ENCODE assay signal across 15 mouse cellular contexts in genomic region chrX:160905913-160906312, GRCm38 (mm10). TPM values are rescaled to one million over a fixed set of nuclear protein-coding genes. Genes with fewer than 3 reads are reported as not detected.
"Had no signal": no experiment of that assay in that cellular context is flagged by ENCODE, and none has a peak within 500 bp of the region (broad histone marks: within the 10 kb centered on the region; RNA-seq: fewer than 3 reads in every experiment).

No protein-coding gene starts in this region.

- H3K4me3 ChIP-seq: liver, embryonic 12.5 days; liver, embryonic 15.5 days; midbrain, embryonic 13.5 days; midbrain, embryonic 15.5 days; neural tube, embryonic 12.5 days had no signal

- H3K4me2 ChIP-seq: lung, embryonic 14.5 days; midbrain, embryonic 11.5 days; midbrain, embryonic 13.5 days; midbrain, embryonic 15.5 days; neural tube, embryonic 12.5 days had no signal

- H3K27me3 ChIP-seq: liver, embryonic 15.5 days had no signal

- ATAC-seq: midbrain, embryonic 13.5 days; midbrain, embryonic 15.5 days had no signal

- DNase-seq: lung, adult 18-20 months; lung, embryonic 14.5 days; lung, postnatal 10 days; lung, postnatal 4 days; right cerebral cortex, postnatal 14 days; thymus, adult 2 months; thymus, postnatal 25 days; thymus, postnatal 4 days had no signal

- H3K4me1 ChIP-seq: midbrain, embryonic 13.5 days; midbrain, embryonic 15.5 days; neural tube, embryonic 12.5 days had no signal

- H3K9ac ChIP-seq: liver, embryonic 12.5 days; liver, embryonic 15.5 days; lung, embryonic 14.5 days; midbrain, embryonic 13.5 days; midbrain, embryonic 15.5 days; neural tube, embryonic 12.5 days had no signal

- H3K9me3 ChIP-seq: liver, embryonic 12.5 days; liver, embryonic 15.5 days; midbrain, embryonic 13.5 days; midbrain, embryonic 15.5 days; neural tube, embryonic 12.5 days had no signal

- H3K27ac ChIP-seq: midbrain, embryonic 13.5 days; midbrain, embryonic 15.5 days; neural tube, embryonic 12.5 days had no signal

- H3K36me3 ChIP-seq: liver, embryonic 12.5 days; liver, embryonic 15.5 days; midbrain, embryonic 13.5 days; midbrain, embryonic 15.5 days; neural tube, embryonic 12.5 days had no signal

RNA-seq across cellular contexts. Expression of gene Gja6, which starts 0.9 kb away (rescaled TPM):
- total RNA-seq: neutrophil, adult 5-6 weeks had no signal
- polyA plus RNA-seq: lung, embryonic 14.5 days; midbrain, embryonic 13.5 days had no signal
